Mouse (Mus musculus) adrenal gland, adult 18-20 months (tissue): ENCODE measurements around the gene Prr14l. TPM values are rescaled to one million over a fixed set of nuclear protein-coding genes. Genes with fewer than 3 reads are reported as not detected.
"Not testable (repeated sequence)": the region's sequence is repeated elsewhere in the genome, so short reads cannot be mapped to it uniquely, and the experiment has no call there.

Experiments used
- DNase-seq, 2 experiments: peaks; one replicate each; pipeline ENCODE4 v3.0.0; 2021 to 2022; ENCODE audit warnings: low spot score in 2 of 2
- long read RNA-seq, 2 experiments: library from polyadenylated mRNA; stranded (forward); transcript quantifications; one replicate each; pipeline ENCODE4 v2.0.0; 2021
- total RNA-seq, 2 experiments: library from RNA; stranded (reverse); gene quantifications; 1 replicate in 1 of 2; 2 replicates in 1 of 2; pipeline ENCODE4 v1.2.3; 2021

Prr14l gene
- total RNA-seq, result 10 to 100 TPM; 27.5 to 34.5 TPM
- long read RNA-seq, experiment 1, partial matches to known transcripts, result 0 of 2 reads
- long read RNA-seq, experiment 1, other reads (novel, unspliced or antisense), result 2 of 2 reads
- long read RNA-seq, experiment 2, partial matches to known transcripts, result 1 of 6 reads
- long read RNA-seq, experiment 2, other reads (novel, unspliced or antisense), result 5 of 6 reads

- DNase-seq, result peak; percentile 99 to 100
These were observed at the start of gene Prr14l for GRCm38 (mm10) chr5:32853731-32854507. Gene Prr14l (minus strand): TSS chr5:32854256.

GRCm38 (mm10) chr5:32886739-32887138 lies 32.7 kb upstream of the Prr14l start:
- DNase-seq, result no peak

- no peak for DNase-seq
These were observed 18.3 kb upstream of the Prr14l start for GRCm38 (mm10) chr5:32872346-32872745.

GRCm38 (mm10) chr5:32869389-32870024 lies 15.5 kb upstream of the Prr14l start:
- DNase-seq, result no peak

GRCm38 (mm10) chr5:32863253-32864228 lies 9.5 kb upstream of the Prr14l start, which contains the start of gene Depdc5:
Gene Depdc5 (plus strand): TSS chr5:32863701.
- DNase-seq, result peak; percentile 89 to 91

GRCm38 (mm10) chr5:32862469-32863132 lies 8.5 kb upstream of the Prr14l start:
- no peak for DNase-seq

GRCm38 (mm10) chr5:32861082-32861481 lies 7.0 kb upstream of the Prr14l start:
- no peak for DNase-seq

- DNase-seq, result peak in 1 of 2 experiments; percentile 31
These were observed 3.7 kb upstream of the Prr14l start for GRCm38 (mm10) chr5:32857781-32858220.

- DNase-seq, result not testable (repeated sequence)
These were observed 1.2 kb upstream of the Prr14l start for GRCm38 (mm10) chr5:32855274-32855673.

GRCm38 (mm10) chr5:32854818-32855217 lies 762 bp upstream of the Prr14l start:
- DNase-seq, result no peak

GRCm38 (mm10) chr5:32852026-32852425 lies 2.0 kb downstream of the Prr14l start:
- DNase-seq, result no peak

- DNase-seq, result not testable (repeated sequence)
These were observed 4.5 kb downstream of the Prr14l start for GRCm38 (mm10) chr5:32849580-32849979.

- DNase-seq, result no peak
These were observed 4.9 kb downstream of the Prr14l start for GRCm38 (mm10) chr5:32849178-32849577.

- no peak for DNase-seq
These were observed 14.0 kb downstream of the Prr14l start for GRCm38 (mm10) chr5:32840029-32840428.

GRCm38 (mm10) chr5:32836976-32837375 lies 17.1 kb downstream of the Prr14l start:
- DNase-seq, result no peak

- no peak for DNase-seq
These were observed 19.6 kb downstream of the Prr14l start for GRCm38 (mm10) chr5:32834497-32834896.

GRCm38 (mm10) chr5:32830054-32830453 lies 24.0 kb downstream of the Prr14l start:
- no peak for DNase-seq

- not testable (repeated sequence) for DNase-seq
These were observed 25.3 kb downstream of the Prr14l start for GRCm38 (mm10) chr5:32828766-32829165.

GRCm38 (mm10) chr5:32827009-32827408 lies 27.0 kb downstream of the Prr14l start, which contains the start of gene Gm20671:
Gene Gm20671 (minus strand): TSS chr5:32827109.
- DNase-seq, result peak in 1 of 2 experiments; percentile 10

GRCm38 (mm10) chr5:32820471-32820870 lies 33.6 kb downstream of the Prr14l start:
- DNase-seq, result no peak
